Mouse (Mus musculus) kidney, adult 11 months (tissue): ENCODE measurements around the gene Ugt1a7c.
"Not testable (repeated sequence)": the region's sequence is repeated elsewhere in the genome, so short reads cannot be mapped to it uniquely, and the experiment has no call there.

Experiments
- DNase-seq: peaks from one replicate; pipeline ENCODE4 v3.0.0; 2022

Gene Ugt1a7c

DNA sequence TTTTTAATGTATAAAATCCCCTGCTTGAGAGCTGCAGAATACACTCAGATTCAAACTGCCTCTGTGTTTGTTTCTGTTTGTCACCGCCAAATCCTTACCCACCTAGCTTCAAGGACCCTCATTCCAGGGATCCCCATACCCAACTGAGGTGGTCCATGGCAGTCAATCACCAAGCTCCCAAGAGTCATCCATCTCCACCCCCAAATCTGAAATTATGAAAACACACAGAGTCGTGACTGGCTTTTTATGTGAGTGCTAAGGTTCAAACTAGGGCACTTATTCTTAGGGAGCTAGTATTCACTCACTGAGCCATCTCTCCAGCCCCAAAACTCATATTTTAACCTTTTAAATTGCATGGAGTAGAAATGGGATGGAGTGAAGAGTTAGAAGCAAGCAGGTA lies 130.4 kb downstream of the Ugt1a7c start:
- DNase-seq = not testable (repeated sequence)

DNA sequence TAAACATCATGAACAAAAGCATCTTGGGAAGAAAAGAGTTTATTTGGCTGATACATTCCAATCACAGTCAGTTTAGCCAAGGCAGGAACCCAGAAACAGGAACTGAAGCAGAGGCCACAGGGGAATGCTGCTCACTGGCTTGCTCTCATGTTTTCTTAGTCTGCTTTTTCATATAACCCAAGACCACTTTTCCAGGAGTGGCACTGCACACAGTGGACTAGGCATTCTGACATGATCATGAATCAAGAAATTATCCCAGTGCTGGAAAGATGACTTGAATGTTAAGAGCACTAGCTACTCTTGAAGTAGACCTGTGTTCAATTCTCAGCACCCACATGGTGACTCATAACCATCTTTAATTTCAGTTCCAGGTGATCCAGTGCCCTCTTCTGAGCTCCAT lies 130.9 kb downstream of the Ugt1a7c start:
- DNase-seq = no peak

DNA sequence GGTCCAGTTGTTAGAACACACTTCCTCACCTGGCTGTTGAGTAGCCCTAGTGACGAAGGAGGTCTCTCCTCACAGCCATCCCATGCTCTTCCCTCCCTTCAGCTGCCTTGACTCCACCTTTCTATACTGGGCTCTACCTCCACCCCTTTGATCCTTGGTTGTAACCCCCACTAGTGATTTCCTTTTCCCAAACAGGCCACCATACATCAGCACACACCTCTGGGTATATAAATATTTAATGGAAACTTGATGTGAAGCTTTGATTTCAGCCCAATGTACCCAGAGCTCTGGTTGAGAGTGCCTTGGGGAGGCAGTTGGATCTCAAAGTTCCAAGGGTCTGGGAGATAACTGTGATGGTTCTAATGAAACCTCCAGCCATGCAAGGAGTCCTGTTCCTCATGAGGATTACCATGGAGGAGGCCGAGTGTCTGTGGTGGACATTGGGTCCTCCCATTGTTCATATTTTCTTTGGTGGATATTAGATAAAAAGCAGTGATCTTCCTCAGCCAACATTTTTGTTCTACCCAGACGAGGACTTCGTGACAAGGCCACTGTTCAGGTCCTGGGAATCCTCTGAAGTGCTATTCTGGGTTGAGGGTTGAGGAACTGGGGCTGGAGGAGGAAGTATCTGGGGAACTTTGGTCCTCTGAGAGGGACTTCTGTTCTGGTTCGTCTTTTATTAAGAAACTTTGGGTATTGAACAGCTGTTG lies 132.0 kb downstream of the Ugt1a7c start, which contains the start of gene Mroh2a:
TSS of gene Mroh2a (plus strand) at position 317 of the 710 bp plus-strand sequence.
- DNase-seq = no peak

DNA sequence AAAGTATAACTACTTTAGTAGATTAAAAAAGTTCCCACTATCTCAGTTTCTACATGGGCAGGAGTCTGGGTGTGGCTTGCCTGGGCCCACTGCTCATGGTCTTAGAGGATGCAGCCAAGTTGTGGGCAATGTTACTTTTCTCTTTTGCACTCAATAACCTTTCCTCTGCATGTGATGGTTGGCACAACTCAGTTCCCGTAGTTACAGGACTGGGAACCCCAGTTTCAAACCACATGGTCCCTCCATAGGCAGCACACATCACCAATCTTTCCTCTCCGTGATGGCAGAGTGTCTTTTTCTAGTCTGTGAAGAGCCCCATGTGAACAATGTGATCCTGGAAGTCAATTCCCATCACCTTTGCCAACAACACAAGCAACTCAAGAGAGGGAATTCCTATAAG lies 132.6 kb downstream of the Ugt1a7c start:
- DNase-seq = no peak

DNA sequence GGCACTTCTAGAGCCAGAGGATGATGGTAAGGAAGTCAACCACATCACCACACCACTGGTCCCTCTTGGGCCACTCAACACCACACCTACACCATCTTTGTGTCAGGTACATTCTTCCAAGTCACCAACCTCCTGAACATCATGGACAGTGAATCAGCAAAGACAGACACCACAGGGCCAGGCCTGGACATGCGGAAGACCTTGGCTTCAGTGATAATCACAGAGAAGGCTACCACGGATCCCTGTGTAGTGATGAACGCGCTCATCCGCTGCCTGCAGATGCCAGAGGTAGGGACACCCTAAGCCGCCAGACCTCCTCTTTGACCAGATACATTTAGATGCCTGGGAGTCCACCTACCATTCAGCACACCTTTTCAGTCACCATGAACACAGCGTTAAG lies 133.3 kb downstream of the Ugt1a7c start:
- no peak for DNase-seq

DNA sequence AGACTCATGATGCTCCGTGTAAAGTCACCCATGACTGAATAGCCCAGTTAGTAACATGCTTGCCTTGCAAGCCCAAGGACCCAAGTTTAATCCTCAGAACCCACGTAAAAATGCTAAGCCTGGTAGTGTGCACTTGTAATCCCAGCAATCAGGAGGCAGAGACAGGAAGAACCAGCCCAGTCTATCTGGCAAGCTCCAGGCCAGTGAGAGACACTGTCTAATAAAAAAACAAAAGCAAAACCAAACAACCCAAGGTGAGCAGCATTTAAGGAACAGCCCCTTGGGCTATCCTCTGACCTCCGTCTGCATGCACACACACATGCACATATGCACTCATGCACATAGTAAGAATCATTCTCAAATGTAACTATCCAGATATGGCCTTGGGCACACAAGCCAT lies 134.7 kb downstream of the Ugt1a7c start:
- DNase-seq = no peak

DNA sequence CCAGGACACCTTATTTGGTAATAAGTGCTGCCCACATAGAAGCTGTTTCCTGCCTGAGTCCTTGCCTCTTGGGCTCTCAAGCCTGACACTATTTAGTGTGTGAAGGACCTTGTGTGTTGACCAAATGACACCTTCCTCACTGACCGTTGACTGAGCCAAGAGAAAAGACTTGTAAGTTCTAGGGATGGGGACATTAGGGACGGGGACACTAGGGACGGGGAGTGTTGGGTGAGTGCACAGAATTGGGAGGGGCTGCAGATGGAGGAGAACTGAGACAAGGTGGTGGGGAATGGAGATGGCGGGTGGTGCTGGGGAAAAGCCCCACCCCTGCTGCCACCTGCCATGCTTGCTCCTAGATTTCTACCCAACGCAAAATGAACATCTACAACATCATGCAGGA lies 135.1 kb downstream of the Ugt1a7c start:
- DNase-seq = no peak

DNA sequence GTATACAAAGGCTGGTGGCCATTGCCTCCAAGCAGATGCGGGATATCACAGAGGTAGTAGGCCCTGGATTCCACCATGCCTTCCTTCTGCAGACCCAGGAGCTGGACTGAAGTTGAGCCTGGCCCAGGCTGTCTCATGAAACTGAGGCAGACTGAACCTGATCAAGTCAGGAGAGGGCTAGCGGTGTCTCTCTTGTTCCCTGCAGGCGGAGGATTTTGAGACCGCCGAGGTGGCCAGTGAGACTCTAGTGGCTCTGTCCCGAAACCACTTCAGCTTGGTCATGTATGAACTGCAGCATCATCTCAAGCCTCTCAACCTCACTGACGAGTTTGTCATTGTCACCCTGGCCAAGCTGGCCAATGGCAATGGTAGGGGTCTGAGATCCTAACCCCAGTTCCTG lies 135.6 kb downstream of the Ugt1a7c start:
- DNase-seq = no peak

DNA sequence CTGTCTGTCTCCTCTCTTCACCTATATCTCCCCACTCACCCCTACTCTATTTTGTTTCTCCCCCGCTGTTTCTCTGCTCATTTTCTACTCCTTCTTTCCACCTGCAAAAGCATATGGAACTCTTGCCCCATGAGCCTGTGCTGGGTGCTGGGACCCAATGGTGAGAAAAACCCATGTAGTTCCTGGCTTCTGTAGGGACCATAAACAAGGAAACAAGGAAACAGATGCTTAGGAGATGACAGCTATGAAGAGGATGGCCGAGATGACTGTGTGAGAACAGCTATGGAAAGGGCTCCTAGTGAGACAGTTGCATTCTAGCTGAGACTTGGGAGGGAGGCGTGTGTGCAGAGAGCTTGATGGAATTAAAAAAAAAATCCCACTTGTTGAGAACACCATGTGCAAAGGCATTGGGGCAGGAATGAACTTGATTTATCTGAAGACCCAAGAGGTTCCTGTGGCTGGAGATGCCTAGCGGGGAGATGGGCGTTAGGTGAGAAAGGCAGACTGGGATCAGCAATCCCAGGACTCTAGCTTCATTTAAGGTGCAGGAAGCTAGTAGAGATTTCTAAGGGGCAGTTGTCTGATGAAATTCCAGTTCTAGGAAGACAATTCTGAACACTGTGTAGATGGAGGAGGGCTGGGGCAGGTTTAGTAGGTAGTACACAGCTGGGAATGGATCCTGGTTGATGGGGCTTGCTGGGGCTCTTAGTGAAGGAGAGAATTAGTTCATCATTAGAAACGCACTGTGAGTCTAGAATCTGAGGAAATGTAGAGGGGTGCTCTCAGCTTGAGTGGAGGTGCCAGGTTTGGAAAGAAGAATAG lies 136.3 kb downstream of the Ugt1a7c start:
- no peak for DNase-seq

DNA sequence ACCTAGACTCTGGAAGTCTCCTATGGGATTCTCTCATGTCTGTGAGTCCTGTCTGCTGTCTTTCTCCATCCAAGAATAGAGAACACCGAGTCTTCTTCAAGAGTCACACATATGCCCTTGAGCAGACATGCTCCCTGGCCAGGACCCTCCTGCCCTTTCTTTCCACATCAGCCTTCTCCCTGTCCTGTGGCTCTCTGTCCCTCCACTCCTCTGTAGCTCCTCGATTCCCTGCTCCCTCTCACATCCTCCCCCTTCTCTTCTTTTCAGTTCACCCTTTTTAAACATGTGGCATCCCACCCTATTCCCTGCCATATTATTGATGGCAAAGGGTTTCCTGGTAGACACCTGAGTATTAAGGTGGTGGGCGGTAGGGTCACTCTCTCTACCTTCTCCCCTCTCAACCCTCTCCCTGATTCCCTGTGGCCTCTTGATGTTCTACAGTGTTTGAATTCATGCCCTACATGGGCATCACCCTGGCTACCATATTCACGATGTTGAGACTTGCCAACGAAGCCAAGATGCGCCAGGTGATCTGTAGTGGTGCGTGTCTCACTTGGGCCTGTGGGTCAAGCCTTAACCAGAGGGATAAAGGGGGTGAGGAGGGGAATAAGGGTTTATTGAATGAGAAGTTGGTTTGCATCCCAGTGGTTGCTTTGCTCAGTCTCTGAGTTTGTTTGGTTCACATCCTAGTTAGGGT lies 137.1 kb downstream of the Ugt1a7c start:
- no peak for DNase-seq

DNA sequence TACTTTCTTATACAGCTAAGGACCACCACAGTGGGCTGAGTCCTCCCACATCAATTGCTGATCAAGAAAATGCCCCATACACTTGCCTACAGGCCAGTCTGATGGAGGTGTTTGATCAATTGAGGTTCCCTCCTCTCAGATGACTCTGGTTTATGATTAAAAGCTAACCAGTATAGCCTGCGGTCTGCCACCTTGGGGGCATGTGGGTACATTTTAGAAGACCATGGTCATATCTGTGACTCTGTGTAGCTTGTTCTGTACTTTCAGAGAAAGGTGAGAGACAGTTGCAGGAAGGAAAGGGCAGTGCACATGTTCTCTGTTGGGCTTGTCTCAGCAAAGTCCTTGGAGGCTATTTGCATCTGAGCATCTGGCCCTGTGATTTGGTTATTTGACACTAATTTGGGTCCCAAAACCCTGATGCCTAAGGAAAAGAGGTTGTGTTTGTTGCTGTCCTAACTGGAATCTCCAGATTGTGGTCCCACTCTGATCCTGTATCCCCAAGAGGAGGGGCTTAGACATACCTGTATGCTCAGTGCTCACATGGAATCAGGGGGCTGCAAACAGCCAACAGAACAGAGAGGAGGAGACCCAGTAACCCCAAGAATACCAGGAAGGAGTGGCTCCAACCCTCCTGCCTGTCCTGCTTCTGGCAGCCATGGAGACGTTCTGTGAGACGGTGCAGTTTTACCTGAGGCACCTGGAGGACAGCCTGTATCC lies 138.0 kb downstream of the Ugt1a7c start:
- no peak for DNase-seq

DNA sequence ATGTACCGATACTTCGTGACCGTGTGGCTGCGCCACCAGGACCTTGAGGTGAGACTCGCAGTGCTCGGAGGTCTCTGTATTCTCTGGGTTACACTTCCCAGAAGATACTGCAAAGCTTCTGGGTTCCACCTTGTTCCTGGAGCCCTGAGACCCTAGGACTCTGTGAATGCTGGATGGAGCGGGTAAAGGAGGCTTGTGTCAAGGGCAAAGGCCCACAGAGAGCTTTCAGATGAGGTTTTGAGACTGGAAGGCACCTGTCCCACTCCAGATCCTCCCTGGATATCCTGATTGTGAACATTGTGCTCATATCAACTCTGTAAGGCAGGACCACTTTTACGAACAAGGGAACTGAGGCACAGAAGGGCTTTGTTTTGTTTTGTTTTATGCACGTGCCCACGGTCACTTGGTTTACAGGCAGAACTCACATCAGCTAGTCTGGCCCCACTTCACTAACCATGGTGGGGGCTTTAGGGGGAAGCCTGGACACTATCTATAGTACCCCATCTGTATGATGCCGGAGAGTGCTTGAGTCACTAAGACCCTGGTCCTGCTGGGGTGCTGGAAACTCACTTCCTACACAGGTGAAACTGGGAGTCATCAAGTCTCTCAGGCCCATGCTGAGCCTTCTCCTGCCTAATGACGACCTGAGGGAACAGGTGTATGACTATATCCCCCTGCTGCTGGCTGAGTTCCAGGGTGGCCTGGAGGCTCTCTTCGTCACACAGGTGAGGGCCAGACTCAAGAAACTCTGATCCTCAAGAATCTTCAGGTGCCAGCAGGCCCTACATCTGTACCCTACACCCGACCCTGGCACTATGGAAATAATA lies 138.8 kb downstream of the Ugt1a7c start:
- DNase-seq = no peak

DNA sequence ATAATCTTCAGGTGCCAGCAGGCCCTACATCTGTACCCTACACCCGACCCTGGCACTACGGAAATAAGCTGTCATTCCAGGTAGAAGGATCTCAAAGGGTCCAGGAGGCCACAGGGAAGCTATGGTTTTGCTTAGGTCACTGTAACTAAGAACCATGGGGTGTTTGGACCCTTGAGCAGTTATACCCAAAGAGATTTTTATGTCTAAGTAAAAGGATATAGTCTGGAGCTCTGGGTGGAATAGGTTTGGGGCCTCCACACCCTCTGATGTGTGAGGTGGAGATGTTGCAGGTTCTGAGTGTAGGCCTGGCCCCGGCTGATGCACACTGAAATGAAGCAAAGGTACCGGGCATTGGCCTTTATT lies 139.4 kb downstream of the Ugt1a7c start:
- no peak for DNase-seq

DNA sequence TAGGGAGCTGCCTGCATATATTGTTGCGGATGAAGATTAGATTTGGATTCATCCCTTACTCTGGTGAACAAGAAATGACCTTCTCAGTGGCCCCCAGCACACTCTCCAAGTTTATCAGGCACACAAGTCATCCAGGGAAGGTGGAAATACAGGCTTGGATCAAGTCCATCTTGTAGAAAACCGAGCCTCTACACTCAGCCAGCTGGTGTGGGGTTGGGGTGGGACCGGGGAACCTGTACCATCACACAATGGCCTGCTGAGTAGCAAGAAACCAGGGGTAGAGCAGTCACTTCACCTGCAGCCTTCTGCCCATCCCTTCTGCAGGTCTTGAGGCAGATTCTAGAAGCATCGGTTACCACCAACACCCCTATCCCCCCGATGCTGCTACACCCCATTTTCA lies 139.8 kb downstream of the Ugt1a7c start:
- DNase-seq = no peak

DNA sequence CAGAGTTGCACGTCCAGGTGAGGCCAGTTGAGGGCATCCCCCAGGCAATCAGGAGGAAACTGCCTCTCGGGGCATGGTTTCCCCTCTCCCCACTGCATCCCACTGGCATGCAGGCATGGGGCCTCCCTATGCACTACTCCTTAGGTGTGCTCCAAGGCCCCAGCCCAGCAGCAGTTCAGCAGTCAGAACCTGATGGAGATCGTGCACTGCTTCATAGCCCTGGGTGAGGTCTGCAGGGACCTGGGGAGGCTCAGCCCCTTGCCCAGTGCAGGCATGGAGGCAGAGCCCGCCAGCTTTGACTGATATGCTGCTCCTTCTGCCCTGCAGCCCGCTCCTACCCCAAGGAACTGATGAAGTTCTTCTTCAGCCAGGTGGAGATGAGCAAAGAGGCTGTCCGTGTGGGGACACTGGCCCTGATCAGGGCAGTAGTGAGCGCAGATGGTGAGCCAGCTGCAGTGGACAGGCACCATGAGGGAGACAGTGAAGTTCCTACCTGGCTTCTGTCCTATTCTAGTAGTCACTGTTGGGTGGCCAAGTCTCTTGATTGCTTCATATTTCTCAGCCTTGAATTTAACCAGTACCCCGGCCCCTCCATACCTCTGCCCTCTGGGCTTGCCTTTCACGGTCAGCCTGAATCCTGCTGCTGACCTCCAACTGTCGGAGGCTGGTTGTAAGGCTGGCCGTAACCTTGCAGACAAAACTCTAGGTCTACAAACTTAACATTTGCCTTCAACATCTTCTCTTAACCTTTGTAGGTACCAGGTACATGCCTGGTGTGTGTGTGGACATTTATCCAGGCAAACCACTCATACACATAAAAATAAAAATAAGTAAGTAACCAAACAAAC lies 140.4 kb downstream of the Ugt1a7c start:
- no peak for DNase-seq

DNA sequence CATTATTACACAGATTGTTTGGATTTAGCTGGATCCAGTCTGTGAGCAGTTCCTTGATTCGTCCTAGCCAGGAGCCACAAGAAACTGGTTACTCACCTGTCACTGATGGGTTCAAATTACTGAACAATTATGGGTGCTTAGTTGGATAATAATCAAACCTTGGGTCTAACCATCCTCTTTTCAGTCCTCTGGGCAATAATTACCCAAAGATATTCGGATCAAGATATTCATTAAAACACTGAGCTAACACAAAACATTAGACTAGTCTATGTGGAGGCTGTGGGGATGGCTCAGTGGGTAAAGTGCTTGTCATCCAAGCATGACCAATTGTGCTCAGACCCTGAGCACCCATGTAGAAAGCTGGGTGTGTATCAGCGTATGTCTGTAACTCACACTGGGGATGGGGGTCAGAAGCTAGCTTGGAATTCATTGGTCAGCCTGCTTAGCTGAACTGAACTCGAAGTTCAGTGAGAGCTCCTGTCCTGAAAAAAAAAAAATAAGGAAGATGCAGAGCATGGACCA lies 141.1 kb downstream of the Ugt1a7c start:
- no peak for DNase-seq

DNA sequence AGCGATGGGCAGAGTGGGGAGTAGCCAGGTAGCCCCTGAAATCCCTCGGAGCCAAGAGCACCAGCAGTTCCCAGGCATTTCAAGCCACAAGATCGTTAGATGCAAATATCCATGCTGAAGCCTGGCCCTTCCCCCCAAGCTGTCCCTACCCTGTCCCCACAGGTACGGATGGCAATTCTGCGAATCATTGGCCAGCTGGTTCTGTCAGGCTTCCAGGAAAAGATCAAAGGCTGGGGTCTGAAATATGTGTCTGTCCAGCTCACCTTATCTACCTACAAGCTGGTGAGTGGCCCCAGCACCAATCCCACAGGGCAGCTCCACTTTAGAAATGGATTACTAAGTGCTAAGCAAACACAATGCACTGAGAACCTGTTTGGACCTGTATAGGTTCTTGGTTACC lies 142.4 kb downstream of the Ugt1a7c start:
- no peak for DNase-seq

DNA sequence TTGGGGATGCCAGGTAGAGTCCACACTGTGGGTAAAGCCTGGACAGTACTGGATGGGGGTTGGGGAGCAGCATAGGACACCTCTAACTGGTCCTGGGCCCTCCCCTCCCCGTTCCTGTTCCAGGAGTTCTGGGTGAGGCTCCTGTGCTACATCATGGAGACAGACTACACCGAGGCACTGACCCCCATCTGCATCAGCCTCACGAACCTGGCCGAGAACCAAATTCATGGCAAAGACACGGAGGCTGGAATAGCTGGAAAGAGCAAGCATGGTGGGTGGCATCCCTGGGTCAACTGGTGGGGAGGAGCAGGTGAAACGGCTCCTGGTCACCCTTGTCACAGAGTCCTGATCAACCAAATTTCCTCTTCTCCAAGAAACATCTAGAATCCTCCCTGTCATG lies 143.9 kb downstream of the Ugt1a7c start:
- DNase-seq = no peak

DNA sequence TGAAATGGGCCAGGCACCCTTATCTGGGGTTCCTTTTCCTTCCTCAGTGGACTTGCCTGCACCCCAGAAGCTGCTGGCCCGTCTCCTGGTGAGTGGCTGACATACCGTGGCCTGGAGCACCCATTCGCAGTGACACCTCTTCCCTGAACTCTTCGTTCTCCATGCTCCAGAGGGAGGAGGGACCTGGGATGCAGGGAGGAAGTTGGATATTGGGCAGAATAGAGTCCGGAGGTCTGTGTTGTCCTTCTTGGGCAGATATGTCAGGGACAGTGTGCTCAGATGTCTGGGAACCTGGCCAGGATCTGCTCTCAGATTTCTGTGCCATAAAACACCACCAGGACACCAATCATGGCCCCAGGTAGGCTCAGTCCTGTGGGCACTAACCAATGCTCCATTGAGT lies 145.2 kb downstream of the Ugt1a7c start:
- no peak for DNase-seq

DNA sequence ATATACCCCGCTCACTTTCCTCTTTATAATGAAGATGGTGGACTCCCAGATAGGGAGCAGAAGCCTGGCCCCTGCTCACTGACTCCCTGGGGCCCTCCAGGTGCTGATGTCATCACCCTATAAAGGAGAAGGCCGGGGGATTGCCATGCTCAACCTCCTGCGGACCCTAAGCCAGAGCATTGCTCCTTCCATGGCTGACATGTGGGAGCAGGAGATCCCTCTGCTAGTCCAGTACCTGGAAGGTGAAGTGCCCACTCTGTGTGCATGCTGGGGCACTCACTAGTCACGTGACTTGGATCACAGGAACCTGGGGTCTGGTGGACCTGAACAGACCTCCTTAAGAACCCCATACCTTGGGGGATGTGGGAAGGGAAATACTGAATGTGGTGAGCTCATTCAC lies 145.7 kb downstream of the Ugt1a7c start:
- no peak for DNase-seq

DNA sequence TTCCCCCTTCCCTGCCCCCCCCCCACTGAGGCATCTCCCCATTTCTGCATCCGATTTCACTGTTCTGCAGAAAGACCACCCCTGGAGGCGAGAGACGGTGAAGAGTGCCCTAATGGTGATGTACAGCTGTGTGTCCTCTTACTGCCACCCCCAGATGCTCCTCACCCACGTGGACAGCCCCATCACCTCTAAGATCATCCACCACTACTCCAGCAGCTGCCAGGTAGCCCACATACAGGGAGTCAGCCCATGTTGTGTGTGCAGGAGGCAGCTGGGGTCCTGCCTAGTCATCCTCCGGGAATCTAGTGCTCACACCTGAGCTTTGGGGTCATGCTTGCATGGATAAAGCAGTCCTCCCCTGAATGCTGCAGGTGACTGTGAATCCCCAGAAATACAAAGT lies 149.0 kb downstream of the Ugt1a7c start:
- no peak for DNase-seq
